Mouse (Mus musculus): ENCODE results near the gene Mettl22. TPM values are rescaled to one million over a fixed set of nuclear protein-coding genes. Genes with fewer than 3 reads are reported as not detected.

The Mettl22 gene
- polyA plus RNA-seq, 1 experiment from 2014 or later: 41.8 TPM

GRCm38 (mm10) chr16:8487396-8488005, 16.9 kb downstream of the Mettl22 start:
- WGBS: 86% methylated on average over 9 of the region's 9 CpGs

GRCm38 (mm10) chr16:8489340-8489739, 18.8 kb downstream of the Mettl22 start:
- no peak for ATAC-seq (ENCODE audit: insufficient number of reproducible peaks, insufficient read depth, low FRiP score, low read depth)
- H3K9me3 ChIP-seq (ENCODE audit: control insufficient read depth, low read length): no peaks in the 10 kb centered on the region
- no peak overlapping the region for H3K4me2 ChIP-seq (ENCODE audit: low read length)
- H3K4me3 ChIP-seq (ENCODE audit: control insufficient read depth in 1 of 2, insufficient read depth in 1 of 2, low read depth in 1 of 2, low read length in 2 of 2): no peak overlapping the region
- peaks cover 52% of the 10 kb centered on the region for H3K36me3 ChIP-seq (ENCODE audit: control insufficient read depth, insufficient read depth, low read length)
- H3K27ac ChIP-seq (replicated peaks in 1 of 2; ENCODE audit: control insufficient read depth in 1 of 2, insufficient read depth in 1 of 2, low read depth in 2 of 2, low read length in 2 of 2): no peak overlapping the region
- H3K27me3 ChIP-seq (ENCODE audit: control insufficient read depth, insufficient read depth, low read length): no peaks in the 10 kb centered on the region
- H3K4me1 ChIP-seq (ENCODE audit: control insufficient read depth in 2 of 2, insufficient read depth in 2 of 2, low read length in 2 of 2): peaks cover 0 to under 1% of the 10 kb centered on the region in 2 experiments; a peak in 1 of 4 replicates
- whole genome bisulfite sequencing: 86% methylated on average over 5 of the region's 5 CpGs
- no peak overlapping the region for H3K9ac ChIP-seq (ENCODE audit: low read length)

More at GRCm38 (mm10) chr16:8487396-8488005, 16.9 kb downstream of the Mettl22 start:
- H3K27me3 ChIP-seq (ENCODE audit: control insufficient read depth, insufficient read depth, low read length): no peaks in the 10 kb centered on the region
- H3K27ac ChIP-seq (replicated peaks in 1 of 2; ENCODE audit: control insufficient read depth in 1 of 2, insufficient read depth in 1 of 2, low read depth in 2 of 2, low read length in 2 of 2): no peak overlapping the region
- no peak for ATAC-seq (ENCODE audit: insufficient number of reproducible peaks, insufficient read depth, low FRiP score, low read depth)
- H3K9ac ChIP-seq (ENCODE audit: low read length): no peak overlapping the region
- H3K4me2 ChIP-seq (ENCODE audit: low read length): no peak overlapping the region
- peaks cover 66% of the 10 kb centered on the region for H3K36me3 ChIP-seq (ENCODE audit: control insufficient read depth, insufficient read depth, low read length)
- H3K4me3 ChIP-seq (ENCODE audit: control insufficient read depth in 1 of 2, insufficient read depth in 1 of 2, low read depth in 1 of 2, low read length in 2 of 2): no peak overlapping the region
- no peaks in the 10 kb centered on the region for H3K9me3 ChIP-seq (ENCODE audit: control insufficient read depth, low read length)
- H3K4me1 ChIP-seq (ENCODE audit: control insufficient read depth in 2 of 2, insufficient read depth in 2 of 2, low read length in 2 of 2): no peaks in the 10 kb centered on the region

GRCm38 (mm10) chr16:8491743-8492490, 21.3 kb downstream of the Mettl22 start:
- Histone ChIP-seq H3K4me1 (ENCODE audit: control insufficient read depth in 2 of 2, insufficient read depth in 2 of 2, low read length in 2 of 2) (peaks cover 0 to 6% of the 10 kb centered on the region in 2 experiments; a peak in 1 of 4 replicates), H3K36me3 (ENCODE audit: control insufficient read depth, insufficient read depth, low read length) (peaks cover 29% of the 10 kb centered on the region), H3K27ac (replicated peaks in 1 of 2; ENCODE audit: control insufficient read depth in 1 of 2, insufficient read depth in 1 of 2, low read depth in 2 of 2, low read length in 2 of 2) (no peak overlapping the region), H3K9ac (ENCODE audit: low read length) (no peak overlapping the region), H3K9me3 (ENCODE audit: control insufficient read depth, low read length) (no peaks in the 10 kb centered on the region), H3K4me2 (ENCODE audit: low read length) (no peak overlapping the region), H3K4me3 (ENCODE audit: control insufficient read depth in 1 of 2, insufficient read depth in 1 of 2, low read depth in 1 of 2, low read length in 2 of 2) (no peak overlapping the region), H3K27me3 (ENCODE audit: control insufficient read depth, insufficient read depth, low read length) (no peaks in the 10 kb centered on the region)
- 41% methylated on average over 13 of the region's 13 CpGs for WGBS
- no peak for ATAC-seq (ENCODE audit: insufficient number of reproducible peaks, insufficient read depth, low FRiP score, low read depth)

- 15% methylated on average over 4 of the region's 4 CpGs for WGBS
- ATAC-seq (ENCODE audit: insufficient number of reproducible peaks, insufficient read depth, low FRiP score, low read depth): peak; percentile 62; the same call in 1 of the 2 replicates
Observed at GRCm38 (mm10) chr16:8494268-8494667, 23.7 kb downstream of the Mettl22 start.

GRCm38 (mm10) chr16:8496967-8497366, 26.4 kb downstream of the Mettl22 start:
- no peaks in the 10 kb centered on the region for H3K27me3 ChIP-seq (ENCODE audit: control insufficient read depth, insufficient read depth, low read length)
- no peaks in the 10 kb centered on the region for H3K36me3 ChIP-seq (ENCODE audit: control insufficient read depth, insufficient read depth, low read length)
- no peaks in the 10 kb centered on the region for H3K9me3 ChIP-seq (ENCODE audit: control insufficient read depth, low read length)
- no peak overlapping the region for H3K9ac ChIP-seq (ENCODE audit: low read length)
- no peak overlapping the region for H3K27ac ChIP-seq (replicated peaks in 1 of 2; ENCODE audit: control insufficient read depth in 1 of 2, insufficient read depth in 1 of 2, low read depth in 2 of 2, low read length in 2 of 2)
- 50% methylated on average over 2 of the region's 2 CpGs for WGBS
- no peak overlapping the region for H3K4me2 ChIP-seq (ENCODE audit: low read length)
- ATAC-seq (ENCODE audit: insufficient number of reproducible peaks, insufficient read depth, low FRiP score, low read depth): no peak
- no peak overlapping the region for H3K4me3 ChIP-seq (ENCODE audit: control insufficient read depth in 1 of 2, insufficient read depth in 1 of 2, low read depth in 1 of 2, low read length in 2 of 2)
- peaks cover 0 to 6% of the 10 kb centered on the region in 2 experiments; a peak in 1 of 4 replicates for H3K4me1 ChIP-seq (ENCODE audit: control insufficient read depth in 2 of 2, insufficient read depth in 2 of 2, low read length in 2 of 2)

More at GRCm38 (mm10) chr16:8494268-8494667, 23.7 kb downstream of the Mettl22 start:
- Histone ChIP-seq H3K4me3 (ENCODE audit: control insufficient read depth in 1 of 2, insufficient read depth in 1 of 2, low read depth in 1 of 2, low read length in 2 of 2) (no peak overlapping the region), H3K36me3 (ENCODE audit: control insufficient read depth, insufficient read depth, low read length) (peaks cover 9% of the 10 kb centered on the region; the same call in 1 of the 2 replicates), H3K9ac (ENCODE audit: low read length) (no peak overlapping the region), H3K27ac (replicated peaks in 1 of 2; ENCODE audit: control insufficient read depth in 1 of 2, insufficient read depth in 1 of 2, low read depth in 2 of 2, low read length in 2 of 2) (no peak overlapping the region), H3K9me3 (ENCODE audit: control insufficient read depth, low read length) (no peaks in the 10 kb centered on the region), H3K4me1 (ENCODE audit: control insufficient read depth in 2 of 2, insufficient read depth in 2 of 2, low read length in 2 of 2) (peaks cover 0 to 6% of the 10 kb centered on the region in 2 experiments; a peak in 1 of 4 replicates), H3K4me2 (ENCODE audit: low read length) (no peak overlapping the region), H3K27me3 (ENCODE audit: control insufficient read depth, insufficient read depth, low read length) (no peaks in the 10 kb centered on the region)

- whole genome bisulfite sequencing: 22% methylated on average over 2 of the region's 2 CpGs
- Histone ChIP-seq H3K9me3 (ENCODE audit: control insufficient read depth, low read length) (no peaks in the 10 kb centered on the region), H3K27me3 (ENCODE audit: control insufficient read depth, insufficient read depth, low read length) (no peaks in the 10 kb centered on the region), H3K4me1 (ENCODE audit: control insufficient read depth in 2 of 2, insufficient read depth in 2 of 2, low read length in 2 of 2) (no peaks in the 10 kb centered on the region), H3K9ac (ENCODE audit: low read length) (no peak overlapping the region), H3K4me2 (ENCODE audit: low read length) (no peak overlapping the region), H3K4me3 (ENCODE audit: control insufficient read depth in 1 of 2, insufficient read depth in 1 of 2, low read depth in 1 of 2, low read length in 2 of 2) (no peak overlapping the region), H3K27ac (replicated peaks in 1 of 2; ENCODE audit: control insufficient read depth in 1 of 2, insufficient read depth in 1 of 2, low read depth in 2 of 2, low read length in 2 of 2) (no peak overlapping the region), H3K36me3 (ENCODE audit: control insufficient read depth, insufficient read depth, low read length) (no peaks in the 10 kb centered on the region)
- no peak for ATAC-seq (ENCODE audit: insufficient number of reproducible peaks, insufficient read depth, low FRiP score, low read depth)
Observed at GRCm38 (mm10) chr16:8504271-8504670, 33.7 kb downstream of the Mettl22 start.

- WGBS: 58% methylated on average over 5 of the region's 5 CpGs
- Histone ChIP-seq H3K9me3 (ENCODE audit: control insufficient read depth, low read length) (no peaks in the 10 kb centered on the region), H3K4me2 (ENCODE audit: low read length) (no peak overlapping the region), H3K27me3 (ENCODE audit: control insufficient read depth, insufficient read depth, low read length) (no peaks in the 10 kb centered on the region), H3K9ac (ENCODE audit: low read length) (no peak overlapping the region), H3K36me3 (ENCODE audit: control insufficient read depth, insufficient read depth, low read length) (no peaks in the 10 kb centered on the region), H3K27ac (replicated peaks in 1 of 2; ENCODE audit: control insufficient read depth in 1 of 2, insufficient read depth in 1 of 2, low read depth in 2 of 2, low read length in 2 of 2) (no peak overlapping the region), H3K4me3 (ENCODE audit: control insufficient read depth in 1 of 2, insufficient read depth in 1 of 2, low read depth in 1 of 2, low read length in 2 of 2) (no peak overlapping the region), H3K4me1 (ENCODE audit: control insufficient read depth in 2 of 2, insufficient read depth in 2 of 2, low read length in 2 of 2) (peaks cover 12 to 14% of the 10 kb centered on the region in 2 experiments)
- ATAC-seq (ENCODE audit: insufficient number of reproducible peaks, insufficient read depth, low FRiP score, low read depth): no peak
Observed at GRCm38 (mm10) chr16:8509894-8510293, 39.3 kb downstream of the Mettl22 start.

Data from heart, embryonic 14.5 days (tissue).